Mouse (Mus musculus): Measurements from ENCODE around the gene Btf3.

Btf3 gene

GRCm38 (mm10) chr13:98336205-98336604 is 19.4 kb upstream of the Btf3 start:
- no peak for DNase-seq

- DNase-seq = no peak
Observed at GRCm38 (mm10) chr13:98332106-98332505, 15.3 kb upstream of the Btf3 start.

DNA sequence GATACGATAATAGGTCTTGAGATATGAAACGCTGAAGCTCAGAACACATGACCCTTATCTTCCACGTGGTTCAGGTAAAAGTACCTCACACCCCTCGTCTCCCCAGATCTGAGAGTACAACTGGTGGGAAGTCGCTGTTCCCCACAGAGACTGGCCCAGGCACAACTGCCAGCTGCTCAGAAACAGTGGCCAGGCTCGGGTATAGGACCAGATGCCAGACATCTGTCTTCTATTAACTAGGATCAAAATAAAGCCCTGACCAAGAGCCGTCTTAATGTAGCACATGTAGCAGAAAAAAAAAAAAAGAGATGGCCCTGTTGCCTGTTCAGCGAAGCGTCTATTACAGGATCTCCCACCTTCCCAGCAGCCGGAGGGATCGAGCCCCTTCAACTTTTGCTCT is 8.2 kb upstream of the Btf3 start:
- DNase-seq = peak; percentile 39

- DNase-seq = no peak
Observed at GRCm38 (mm10) chr13:98317911-98318310, 1.1 kb upstream of the Btf3 start.

- DNase-seq = no peak
Observed at GRCm38 (mm10) chr13:98317246-98317677, 456 bp upstream of the Btf3 start.

- no peak for DNase-seq
Observed at GRCm38 (mm10) chr13:98316140-98316479, 696 bp downstream of the Btf3 start.

GRCm38 (mm10) chr13:98315124-98315523 is 1.7 kb downstream of the Btf3 start:
- no peak for DNase-seq

DNA sequence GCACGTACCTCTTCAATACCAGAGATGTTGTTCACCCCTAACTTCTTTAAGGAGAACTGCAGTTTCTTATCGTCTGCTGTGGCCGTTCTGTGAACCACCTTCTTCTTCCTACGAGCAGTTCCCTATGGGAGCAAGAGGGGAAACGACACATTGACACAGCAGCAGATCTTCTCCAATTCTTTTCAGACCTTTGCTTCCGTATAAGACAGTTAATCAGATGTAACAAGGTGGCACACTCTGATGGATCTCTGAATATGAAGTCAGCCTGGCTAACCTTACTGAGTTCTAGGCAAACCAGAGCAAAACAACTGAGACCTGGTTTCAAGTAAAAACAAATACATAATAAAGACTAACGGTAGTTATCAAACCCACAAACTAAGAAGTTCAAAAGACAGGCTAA is 3.2 kb downstream of the Btf3 start:
- no peak for DNase-seq

DNA sequence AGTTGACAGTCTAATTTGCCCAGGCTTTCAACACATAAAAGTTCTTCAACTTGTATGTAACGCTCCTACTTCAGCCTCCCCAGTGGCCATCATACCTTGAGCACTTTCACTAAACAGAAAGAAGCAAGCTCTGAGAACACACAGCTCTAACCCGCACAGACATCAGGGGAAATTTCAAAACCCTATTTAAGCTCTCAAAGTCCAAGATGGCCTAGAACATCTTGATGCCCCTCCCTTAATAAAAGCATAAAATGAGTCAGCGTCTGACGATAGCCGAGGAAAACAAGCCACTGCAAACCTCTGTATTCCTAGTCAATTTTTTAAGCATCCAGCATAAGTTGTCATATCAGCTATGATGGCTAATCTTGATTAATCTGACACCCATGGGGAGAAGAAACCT is 5.2 kb downstream of the Btf3 start:
- no peak for DNase-seq

GRCm38 (mm10) chr13:98308724-98309123 is 8.1 kb downstream of the Btf3 start:
- DNase-seq = no peak

DNA sequence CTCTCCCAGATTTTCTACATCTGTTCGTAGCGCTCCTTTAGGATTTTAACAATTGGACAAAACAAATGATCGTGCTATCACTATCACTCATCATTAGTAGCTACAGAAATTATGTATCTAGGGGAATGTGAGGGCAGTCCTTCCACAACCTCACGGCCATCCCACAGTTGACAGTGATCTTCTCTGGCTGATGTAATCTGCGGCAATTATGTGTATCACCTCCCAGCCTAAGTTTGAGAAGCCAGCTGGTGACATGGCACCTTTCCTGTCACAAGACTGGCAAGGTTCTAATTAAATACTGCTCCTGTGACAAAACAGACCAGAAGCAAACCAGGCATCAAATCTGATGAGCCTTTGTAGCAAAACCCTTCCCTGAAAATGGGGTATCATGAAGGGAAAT is 8.8 kb downstream of the Btf3 start:
- no peak for DNase-seq

DNA sequence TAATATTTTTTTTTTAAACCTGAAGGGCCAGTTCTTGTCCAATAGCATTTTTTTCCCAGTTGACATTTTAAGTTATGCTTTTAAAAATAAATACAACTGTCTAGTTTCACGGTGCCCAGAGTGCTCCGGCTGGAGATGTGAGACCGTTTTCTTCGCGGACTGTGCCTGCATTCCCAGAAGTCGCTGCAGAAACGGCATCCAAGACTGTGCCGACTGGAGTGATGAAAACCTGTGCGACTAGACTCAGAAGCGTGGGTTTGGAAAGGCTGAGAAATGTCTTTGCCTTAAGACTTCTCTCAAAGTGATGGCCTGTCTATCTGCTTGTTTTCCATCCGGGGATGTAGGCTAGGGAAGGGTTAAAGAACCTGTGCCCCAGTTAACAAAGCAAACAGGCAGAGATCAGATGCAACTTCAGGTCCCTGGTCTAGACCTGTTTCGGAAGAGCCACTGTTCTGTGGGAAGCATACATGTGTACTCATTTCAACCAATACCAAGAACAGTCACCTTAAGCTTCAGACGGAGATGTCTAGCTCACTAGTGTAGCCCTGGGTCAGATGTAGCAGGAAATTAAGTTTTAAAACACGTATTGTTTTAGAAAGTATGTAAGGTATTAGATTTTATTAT is 9.8 kb downstream of the Btf3 start:
- DNase-seq = no peak

GRCm38 (mm10) chr13:98306393-98306792 is 10.4 kb downstream of the Btf3 start:
- DNase-seq = no peak

DNA sequence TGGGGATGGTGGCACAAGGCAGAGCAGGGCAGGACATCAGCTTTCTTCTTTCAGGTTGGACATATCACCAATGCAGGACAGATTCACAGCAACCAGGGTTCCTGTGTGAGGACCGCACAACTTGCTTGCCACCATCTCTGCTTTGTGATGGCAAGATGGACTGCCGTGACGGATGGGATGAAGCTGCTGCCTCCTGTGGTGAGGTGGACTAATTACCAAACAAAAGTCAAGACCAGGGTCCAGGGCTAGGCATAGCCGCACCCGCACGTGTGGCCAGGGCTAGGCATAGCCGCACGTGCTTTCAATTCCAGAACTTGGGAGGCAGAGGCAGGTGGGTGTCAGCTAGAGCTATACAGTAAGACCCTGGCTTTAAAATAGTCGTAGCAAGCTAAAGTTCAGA is 11.5 kb downstream of the Btf3 start:
- DNase-seq = no peak

DNA sequence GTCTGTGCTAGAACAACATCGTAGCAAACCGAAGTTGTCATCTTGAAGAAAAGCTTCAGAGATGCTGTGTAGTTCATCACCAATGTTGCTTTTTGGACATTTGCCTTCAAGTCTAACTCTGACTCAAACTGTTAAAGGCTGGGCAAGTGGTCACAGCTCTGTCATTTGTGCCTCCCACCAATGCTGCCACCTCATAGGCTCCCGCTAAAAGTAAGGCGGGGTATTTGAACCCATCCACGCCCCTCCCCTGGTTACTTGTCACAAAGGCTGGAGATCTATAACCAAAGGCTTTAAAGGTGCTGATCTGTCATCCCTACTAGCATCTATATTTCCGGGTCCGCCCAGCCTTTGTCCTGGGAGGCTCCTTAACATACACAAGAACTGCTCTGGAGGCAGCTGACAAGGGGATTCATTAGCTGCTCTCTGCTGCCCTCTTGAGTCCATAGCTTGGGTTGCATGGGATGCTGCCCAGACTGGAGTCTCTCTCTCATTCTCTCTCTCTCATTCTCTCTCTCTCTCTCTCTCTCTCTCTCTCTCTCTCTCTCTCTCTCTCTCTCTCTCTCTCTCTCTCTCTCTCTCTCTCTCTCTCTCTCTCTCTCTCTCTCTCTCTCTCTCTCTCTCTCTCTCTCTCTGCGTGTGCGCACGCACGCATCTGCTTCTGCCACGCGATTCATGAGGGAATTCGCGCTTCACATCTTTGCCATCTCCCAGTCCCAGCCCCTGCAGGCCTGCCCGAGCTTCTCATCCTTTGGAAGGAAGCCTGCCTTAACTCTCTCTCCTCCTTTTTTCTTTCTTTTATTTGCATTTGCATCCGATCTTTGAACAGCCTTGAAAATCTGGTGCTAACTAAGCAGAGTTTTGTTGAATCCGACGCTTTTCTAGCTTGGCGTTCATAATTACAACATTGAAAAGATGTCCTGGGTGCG is 17.7 kb downstream of the Btf3 start:
- peak; percentile 90 for DNase-seq

- no peak for DNase-seq
Observed at GRCm38 (mm10) chr13:98297883-98298482, 18.8 kb downstream of the Btf3 start.

DNA sequence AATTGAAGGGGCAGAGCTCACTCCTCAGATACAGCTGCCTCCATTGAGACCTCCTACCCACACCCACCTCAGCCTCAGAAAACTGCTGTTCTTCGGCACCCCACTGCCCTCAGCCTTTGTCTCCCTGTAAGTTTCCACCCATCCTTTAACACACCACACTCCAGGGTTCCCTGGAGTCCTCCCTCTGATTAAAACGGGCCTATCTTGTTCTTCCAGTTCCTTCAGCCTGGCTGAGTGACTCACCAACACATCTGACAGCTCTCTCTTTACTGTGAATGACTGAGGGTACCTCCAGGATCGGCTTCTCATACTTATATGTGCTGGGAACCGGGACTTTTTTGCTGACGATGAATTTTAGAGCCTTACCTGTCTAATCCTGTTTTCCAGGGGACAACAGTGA is 20.7 kb downstream of the Btf3 start:
- no peak for DNase-seq

- DNase-seq = no peak
Observed at GRCm38 (mm10) chr13:98291712-98292111, 25.1 kb downstream of the Btf3 start.

GRCm38 (mm10) chr13:98290719-98291118 is 26.1 kb downstream of the Btf3 start:
- DNase-seq = no peak

DNA sequence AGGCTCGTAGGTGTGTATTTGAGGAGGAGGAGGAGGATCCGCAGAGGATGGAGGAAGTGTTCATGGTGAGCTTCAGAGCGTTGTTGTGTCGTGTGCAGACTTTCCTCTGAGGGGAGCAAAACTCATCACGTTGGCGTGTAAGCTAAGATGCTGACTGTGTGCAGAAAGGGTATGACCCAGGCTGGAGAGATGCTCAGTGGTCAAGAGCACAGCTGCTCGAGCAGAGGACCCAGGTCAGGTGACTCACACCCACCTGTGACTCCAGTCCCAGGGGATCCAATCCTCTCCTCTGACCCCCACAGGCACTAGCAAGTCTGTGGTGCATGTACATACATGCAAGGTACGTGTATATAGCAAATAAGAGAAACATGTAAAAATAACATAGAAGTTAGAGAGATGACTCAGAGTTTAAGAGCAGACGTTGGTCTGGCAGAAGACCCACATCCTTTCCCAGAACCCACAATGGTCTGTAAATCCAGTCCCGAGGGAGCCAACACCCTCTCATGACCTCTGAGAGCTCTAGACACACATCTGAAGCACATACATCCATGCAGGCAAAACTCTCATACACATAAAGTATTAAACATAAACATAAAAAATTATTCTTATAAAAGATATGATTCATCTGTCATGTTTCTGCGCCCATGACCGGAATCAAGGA is 35.7 kb downstream of the Btf3 start:
- DNase-seq = no peak

GRCm38 (mm10) chr13:98279686-98280085 is 37.1 kb downstream of the Btf3 start, which contains the start of gene Gm21976:
Gene Gm21976 (plus strand): TSS chr13:98279887.
- no peak for DNase-seq

DNA sequence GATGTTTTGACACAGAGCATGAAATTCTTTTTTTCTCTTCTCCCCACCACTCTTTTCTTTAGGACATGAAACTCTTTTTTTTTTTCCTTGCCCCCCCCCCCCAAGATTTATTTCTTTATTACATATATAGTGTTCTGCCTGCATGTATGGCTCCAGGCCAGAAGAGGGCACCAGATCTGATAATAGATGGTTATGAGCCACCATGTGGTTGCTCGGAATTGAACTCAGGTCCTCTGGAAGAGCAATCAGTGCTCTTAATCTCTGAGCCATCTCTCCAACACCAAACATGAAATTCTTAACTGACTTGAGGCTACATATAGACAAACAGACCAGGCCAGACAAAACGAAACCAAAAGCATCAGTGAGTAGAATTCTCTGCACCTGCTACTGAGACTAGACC is 39.3 kb downstream of the Btf3 start:
- no peak for DNase-seq

- DNase-seq = no peak
Observed at GRCm38 (mm10) chr13:98276253-98276652, 40.6 kb downstream of the Btf3 start.
